Mouse (Mus musculus) bone marrow macrophage, adult 2 months (primary cell): ENCODE data around the gene Pomp. TPM values are rescaled to one million over a fixed set of nuclear protein-coding genes. Genes with fewer than 3 reads are reported as not detected.
A peak's percentile ranks its signal among the peaks of the same experiment; 100 is the strongest.
"Not testable (repeated sequence)": the region's sequence is repeated elsewhere in the genome, so short reads cannot be mapped to it uniquely, and the experiment has no call there.

Experiments used
- H3K27ac ChIP-seq: 2 replicates; pipeline ENCODE4 v1.5.1; 2012; ENCODE audit warnings: low read depth, low read length; ENCODE audit not compliant: insufficient read depth
- H3K4me1 ChIP-seq: 2 replicates; pipeline ENCODE4 v1.6.1; 2012; ENCODE audit warnings: low read length; ENCODE audit not compliant: control insufficient read depth, insufficient read depth
- H3K4me3 ChIP-seq: 2 replicates; pipeline ENCODE4 v1.5.1; 2012; ENCODE audit warnings: mild to moderate bottlenecking, low read length, moderate library complexity; ENCODE audit not compliant: insufficient read depth
- CTCF ChIP-seq: IDR thresholded peaks from 2 replicates; pipeline ENCODE4 v1.5.1; 2012; ENCODE audit warnings: low read depth, mild to moderate bottlenecking, low read length, moderate library complexity
- POLR2A ChIP-seq: IDR thresholded peaks from 2 replicates; pipeline ENCODE4 v1.6.1; 2012; ENCODE audit warnings: mild to moderate bottlenecking, low read depth, low read length, borderline replicate concordance
- polyA plus RNA-seq: library from polyadenylated mRNA; stranded (reverse); fragments of >200 nt; gene quantifications from 2 replicates; pipeline ENCODE4 v1.2.4, GENCODE M21; 2012; ENCODE audit not compliant: missing spikeins, insufficient read depth, insufficient read length

Pomp gene
- polyA plus RNA-seq, 1 experiment: 312 TPM

DNA sequence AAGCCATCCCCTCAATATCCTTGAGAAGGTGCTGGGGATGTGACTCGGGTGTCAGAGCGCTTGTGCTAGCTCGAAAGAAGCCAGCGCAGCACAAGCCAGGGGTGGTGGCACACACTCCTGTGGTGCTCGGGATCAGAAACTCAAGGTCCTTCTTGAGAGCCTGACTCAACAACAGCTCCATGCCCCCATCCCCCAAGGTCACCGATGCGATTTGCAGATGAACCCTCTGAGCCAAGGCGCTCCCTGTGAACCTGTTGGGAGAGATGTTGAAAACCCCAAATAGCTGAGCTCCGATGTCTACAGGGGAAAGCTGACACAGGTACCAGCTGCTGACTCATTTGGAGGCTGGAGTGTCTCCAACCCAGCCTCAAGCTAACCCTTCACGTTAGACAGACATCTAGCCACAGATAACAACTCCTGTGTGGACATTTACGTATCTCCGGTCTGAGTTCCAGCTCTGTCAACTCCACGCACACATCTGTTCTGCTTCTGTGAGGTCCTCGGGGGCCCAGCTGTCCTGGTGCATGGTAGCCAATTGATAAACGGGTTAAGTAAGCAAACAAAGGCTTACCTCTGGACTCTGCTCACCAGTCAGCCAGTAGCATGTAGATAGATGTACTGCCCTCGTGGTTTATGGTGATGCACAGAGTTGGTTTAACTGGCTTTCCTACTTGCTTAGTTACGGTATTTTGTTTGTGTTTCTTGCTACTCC, 19.9 kb downstream of the Pomp start:
- Histone ChIP-seq H3K27ac (no peak overlapping the region), H3K4me1 (no peaks in the 10 kb centered on the region), H3K4me3 (no peak overlapping the region)
- no peak for TF ChIP-seq CTCF
- TF ChIP-seq POLR2A: no peak

DNA sequence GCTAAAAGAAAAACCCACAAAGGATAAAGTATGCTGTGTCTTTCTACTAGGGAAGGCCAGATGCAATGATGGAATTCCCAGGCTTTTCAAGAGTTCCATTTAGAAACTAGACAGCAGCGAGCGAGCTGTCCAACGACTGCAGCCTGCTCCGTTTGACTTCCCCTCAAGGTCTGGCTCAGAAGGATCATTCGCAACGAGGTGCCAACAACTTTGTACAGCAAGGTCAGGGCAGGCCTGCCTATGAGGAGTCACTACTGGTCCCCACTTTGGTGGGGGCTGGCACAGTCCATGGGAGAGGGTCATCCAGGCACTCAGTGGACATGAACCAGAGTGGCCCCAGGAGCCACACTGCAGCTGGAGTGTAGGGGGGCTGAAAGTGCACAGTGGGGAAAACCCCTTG, 23.3 kb downstream of the Pomp start:
- TF ChIP-seq POLR2A: no peak
- no peak for TF ChIP-seq CTCF
- Histone ChIP-seq H3K4me1 (no peaks in the 10 kb centered on the region), H3K4me3 (no peak overlapping the region), H3K27ac (no peak overlapping the region)

DNA sequence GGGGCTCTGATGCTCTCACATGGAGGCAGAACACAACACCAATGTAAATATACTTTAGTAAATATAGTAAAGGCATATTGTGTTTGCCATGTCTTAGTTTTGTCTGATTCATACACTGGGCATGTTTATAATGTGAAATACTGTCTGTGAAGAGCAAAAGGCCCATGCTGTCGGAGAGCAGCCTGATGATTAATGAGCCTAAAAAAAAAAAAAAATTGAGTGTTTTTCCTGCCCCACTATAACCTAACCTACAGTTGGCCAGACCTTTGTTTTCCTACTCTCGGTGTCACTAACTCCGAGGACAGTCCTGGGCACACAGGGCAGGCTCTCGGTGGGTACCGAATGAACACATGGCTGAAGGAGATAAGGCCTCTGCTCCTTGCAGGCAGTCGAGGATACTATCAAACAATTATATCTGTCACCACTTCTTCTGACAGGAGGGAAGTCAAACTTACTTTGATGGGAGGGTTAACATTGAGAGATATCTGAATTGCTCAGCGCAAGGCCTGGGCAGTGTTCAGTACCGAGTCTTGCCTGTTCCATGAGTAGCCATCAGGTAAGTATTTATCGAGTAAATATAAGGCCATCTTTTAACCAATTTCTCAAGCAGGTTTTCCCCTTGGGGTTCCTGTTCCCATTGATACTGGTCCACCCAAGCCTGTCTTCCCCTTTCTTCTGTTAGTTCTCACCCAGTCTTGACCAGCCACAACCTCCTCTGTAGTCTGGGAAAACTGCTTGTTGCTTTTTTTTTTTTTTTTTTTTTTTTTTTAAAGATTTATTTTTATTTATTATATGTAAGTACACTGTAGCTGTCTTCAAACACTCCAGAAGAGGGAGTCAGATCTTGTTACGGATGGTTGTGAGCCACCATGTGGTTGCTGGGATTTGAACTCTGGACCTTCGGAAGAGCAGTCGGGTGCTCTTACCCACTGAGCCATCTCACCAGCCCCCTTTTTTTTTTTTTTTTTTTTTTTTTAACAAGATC, 28.3 kb downstream of the Pomp start:
- H3K4me1 ChIP-seq: peaks cover 19% of the 10 kb centered on the region
- no peak overlapping the region for H3K4me3 ChIP-seq
- TF ChIP-seq CTCF (no peak), POLR2A (no peak)
- no peak overlapping the region for H3K27ac ChIP-seq

- Histone ChIP-seq H3K27ac (no peak overlapping the region), H3K4me1 (peaks cover 32% of the 10 kb centered on the region), H3K4me3 (no peak overlapping the region)
- TF ChIP-seq POLR2A (no peak), CTCF (no peak)
These were observed 32.5 kb downstream of the Pomp start for GRCm38 (mm10) chr5:147892735-147893134.

GRCm38 (mm10) chr5:147893143-147893542, 32.9 kb downstream of the Pomp start:
- Histone ChIP-seq H3K4me3 (no peak overlapping the region), H3K4me1 (peaks cover 32% of the 10 kb centered on the region), H3K27ac (no peak overlapping the region)
- TF ChIP-seq POLR2A (no peak), CTCF (no peak)

DNA sequence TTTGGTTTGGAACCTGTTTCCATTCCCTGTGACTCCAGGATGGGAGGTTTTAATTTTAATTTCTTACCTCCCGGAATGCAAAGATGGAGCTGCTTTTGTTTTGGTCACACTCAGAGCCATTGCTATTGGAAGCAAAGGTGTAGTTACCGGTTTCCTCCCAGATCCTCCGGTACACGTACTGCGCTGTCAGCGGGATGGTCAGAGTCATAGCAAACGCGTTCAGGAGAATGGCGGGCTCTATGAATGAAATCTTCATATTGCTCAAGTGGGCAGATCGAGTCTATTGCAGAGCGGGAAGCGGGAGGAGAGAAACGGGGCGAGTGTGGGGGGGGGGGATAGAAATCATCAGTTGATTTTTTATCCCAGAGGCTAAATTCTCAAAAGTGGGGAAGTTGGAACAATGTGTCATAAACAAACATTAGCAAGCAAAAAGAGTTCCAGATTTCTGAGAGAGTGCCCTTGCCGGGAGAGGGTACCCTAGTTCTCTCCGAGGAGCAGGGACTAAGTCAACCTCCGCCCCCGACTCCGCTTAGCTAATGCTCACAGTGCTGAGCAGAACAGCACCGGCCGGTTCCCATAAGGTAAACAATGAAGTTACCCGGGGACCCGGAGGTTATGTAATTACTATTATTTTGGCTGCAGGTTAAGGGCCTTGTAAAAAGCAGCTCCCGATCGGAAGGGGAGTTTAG, 33.6 kb downstream of the Pomp start:
- Histone ChIP-seq H3K4me3 (peak overlapping the region; percentile 77), H3K4me1 (peaks cover 33% of the 10 kb centered on the region), H3K27ac (peak overlapping the region; percentile 75)
- TF ChIP-seq CTCF (no peak), POLR2A (no peak)

GRCm38 (mm10) chr5:147894455-147895076, 34.3 kb downstream of the Pomp start, which contains the start of gene Slc46a3:
Gene Slc46a3 (minus strand): TSS chr5:147894815.
- no peak for TF ChIP-seq CTCF
- no peak for TF ChIP-seq POLR2A
- Histone ChIP-seq H3K4me1 (peaks cover 39% of the 10 kb centered on the region), H3K4me3 (peak within 1 kb of the TSS; percentile 77), H3K27ac (peak within 1 kb of the TSS; percentile 97)

DNA sequence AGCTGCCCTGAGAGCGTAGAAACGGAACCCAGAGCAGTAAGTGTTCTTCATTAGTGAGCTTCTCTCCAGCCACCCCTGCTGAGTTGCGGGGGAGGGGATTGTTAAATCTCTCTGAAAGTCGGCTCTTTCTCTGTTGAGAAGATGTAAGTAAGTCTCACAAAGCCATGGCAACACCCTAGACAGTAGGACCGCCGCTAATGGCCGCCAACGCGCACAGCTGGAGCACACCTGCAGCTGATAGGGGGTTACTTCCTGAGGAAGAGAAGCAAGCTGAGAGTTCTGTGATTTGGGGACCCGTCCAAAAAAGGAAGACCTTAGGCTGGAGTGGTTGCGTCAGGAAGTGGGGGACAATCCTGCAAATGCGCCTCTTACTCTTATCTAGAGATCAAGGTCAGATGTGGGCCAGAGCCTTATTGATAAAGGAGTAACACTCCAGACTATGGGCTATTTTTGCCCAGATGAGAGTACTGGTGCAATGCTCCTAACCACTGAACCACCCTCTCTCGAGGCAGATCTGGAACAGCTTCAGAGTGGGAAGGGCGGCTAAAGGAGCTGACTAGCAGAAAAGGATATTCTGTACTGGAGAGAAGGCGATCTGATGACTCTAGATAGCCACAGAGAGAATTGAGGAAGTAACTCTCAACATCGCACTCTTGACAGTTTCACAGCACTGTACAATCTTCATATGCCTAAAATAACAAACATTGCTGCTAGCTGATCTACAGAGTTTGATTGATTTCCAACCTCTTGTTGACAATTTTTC, 35.4 kb downstream of the Pomp start:
- TF ChIP-seq POLR2A (no peak), CTCF (no peak)
- Histone ChIP-seq H3K27ac (peak overlapping the region; percentile 97), H3K4me1 (peaks cover 39% of the 10 kb centered on the region), H3K4me3 (peak overlapping the region; percentile 42)

- Histone ChIP-seq H3K4me1 (peaks cover 39% of the 10 kb centered on the region), H3K27ac (peak overlapping the region; percentile 87)
- not testable (repeated sequence) for H3K4me3 ChIP-seq
These were observed 36.2 kb downstream of the Pomp start for GRCm38 (mm10) chr5:147896501-147896900.
